Mouse (Mus musculus): ENCODE results near the gene Snrpb2. TPM values are rescaled to one million over a fixed set of nuclear protein-coding genes. Genes with fewer than 3 reads are reported as not detected.

Gene Snrpb2
- total RNA-seq, 2 experiments from 2014 or later, result 16.0 to 20.4 TPM

GRCm38 (mm10) chr2:143041596-143041995 is 21.2 kb upstream of the Snrpb2 start:
- intact Hi-C loops (cut with DNase I), result no loop called here
- Histone ChIP-seq H3K27ac (no peak overlapping the region), H3K4me3 (no peak overlapping the region)
- no peak for DNase-seq
- no peak for TF ChIP-seq CTCF (IDR thresholded peaks at IDR 0.05)

GRCm38 (mm10) chr2:143055251-143055650 is 7.6 kb upstream of the Snrpb2 start:
- Histone ChIP-seq H3K27ac (no peak overlapping the region), H3K4me3 (no peak overlapping the region)
- no peak for TF ChIP-seq CTCF (IDR thresholded peaks at IDR 0.05)
- no peak for DNase-seq
- intact Hi-C loops (cut with DNase I), result no loop called here

DNA sequence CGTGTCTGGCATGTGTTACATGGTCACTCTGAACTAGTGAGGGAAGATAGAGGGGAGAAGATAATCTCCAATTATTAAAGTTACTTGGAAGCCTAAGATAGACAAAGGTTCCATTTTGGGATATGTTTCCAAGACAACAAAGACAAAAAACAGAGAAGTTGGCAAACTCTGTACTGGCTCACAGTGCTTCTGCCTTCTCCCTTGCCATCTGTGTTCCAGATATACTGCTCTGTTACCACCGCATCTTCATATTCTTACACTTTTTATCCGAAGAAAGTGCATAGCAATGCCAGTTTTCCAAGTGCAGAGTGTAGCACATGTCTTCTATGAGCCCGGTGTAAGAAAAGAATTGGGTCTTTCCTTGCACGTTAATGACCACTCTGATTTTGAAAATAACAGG is 6.1 kb upstream of the Snrpb2 start:
- TF ChIP-seq CTCF (IDR thresholded peaks at IDR 0.05), result no peak
- intact Hi-C loops (cut with DNase I), result no loop called here
- H3K4me3 ChIP-seq, result no peak overlapping the region
- no peak for DNase-seq
- H3K27ac ChIP-seq, result no peak overlapping the region

DNA sequence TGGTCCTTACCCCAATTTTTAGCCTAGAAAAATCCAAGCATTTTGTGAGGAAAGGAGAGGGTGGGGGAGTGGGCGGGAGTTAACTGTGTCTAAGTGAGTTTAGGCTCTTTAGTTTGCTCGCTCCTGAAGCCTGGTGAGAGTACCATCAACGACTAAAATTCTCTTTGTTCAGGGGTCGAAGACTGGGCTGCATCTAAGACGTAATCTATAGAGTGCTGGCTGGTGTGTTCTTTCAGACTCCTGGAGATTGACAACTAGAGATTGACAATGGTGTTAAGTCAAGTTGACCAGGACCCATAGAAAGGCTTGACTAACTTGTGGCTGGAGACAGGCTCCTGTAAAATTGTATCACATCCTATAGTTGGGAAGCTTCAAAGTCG is 417 bp upstream of the Snrpb2 start:
- H3K4me3 ChIP-seq, result peak overlapping the region; percentile 80
- H3K27ac ChIP-seq, result peak overlapping the region; percentile 93
- TF ChIP-seq CTCF (IDR thresholded peaks at IDR 0.05), result no peak
- intact Hi-C loops (cut with DNase I), result loop anchor here (5.0 kb wide), 1 partner anchor 155 kb away; no protein-coding TSS in a partner anchor
- DNase-seq, result no peak

DNA sequence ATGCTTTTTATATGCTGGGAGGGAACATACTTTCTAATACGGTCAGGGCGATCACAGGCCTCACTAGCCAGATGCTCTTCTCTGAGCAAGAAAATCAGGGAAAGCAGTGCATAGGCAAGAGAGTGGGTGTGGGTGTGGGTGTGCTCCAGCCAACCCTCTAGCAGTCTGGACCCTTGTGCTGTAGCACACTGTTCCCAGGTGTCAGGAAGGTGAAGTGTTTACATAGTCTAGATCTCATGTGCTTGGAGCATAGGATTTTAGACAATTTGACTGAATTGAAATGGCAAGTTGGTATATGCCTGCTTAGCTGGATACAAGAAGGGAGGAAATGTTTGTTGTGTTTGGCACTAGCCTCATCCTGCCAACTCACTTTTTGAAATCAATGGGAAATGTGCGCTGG is 3.1 kb downstream of the Snrpb2 start:
- TF ChIP-seq CTCF (IDR thresholded peaks at IDR 0.05), result no peak
- H3K27ac ChIP-seq, result no peak overlapping the region
- DNase-seq, result no peak
- intact Hi-C loops (cut with DNase I), result no loop called here
- H3K4me3 ChIP-seq, result no peak overlapping the region

GRCm38 (mm10) chr2:143078198-143078851 is 15.5 kb downstream of the Snrpb2 start, which contains the start of gene Otor:
Gene Otor, plus strand, starts transcription at chr2:143078473.
- no peak for DNase-seq
- TF ChIP-seq CTCF (IDR thresholded peaks at IDR 0.05), result no peak
- no peak within 1 kb of the TSS for H3K27ac ChIP-seq
- no peak within 1 kb of the TSS for H3K4me3 ChIP-seq
- intact Hi-C loops (cut with DNase I), result no loop called here

DNA sequence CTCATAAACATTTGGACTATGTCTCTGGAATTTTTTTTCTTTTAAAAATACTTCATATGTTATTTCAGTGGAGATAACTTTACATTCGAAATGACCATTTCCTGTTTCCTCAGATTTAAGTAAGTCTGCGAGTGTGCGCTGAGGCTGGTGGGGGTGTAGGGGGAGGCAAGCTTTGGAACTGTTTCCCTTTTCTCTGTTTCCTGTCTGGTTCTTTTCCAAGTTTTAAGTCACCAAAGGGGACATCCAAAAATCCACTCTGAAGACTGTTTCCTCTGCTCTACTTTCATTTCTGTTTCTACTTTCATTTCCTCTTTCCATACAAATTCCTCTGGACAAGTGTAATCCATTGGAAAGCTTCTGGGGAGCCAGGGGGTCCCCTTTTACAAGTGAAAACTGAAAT is 18.9 kb downstream of the Snrpb2 start:
- Histone ChIP-seq H3K4me3 (no peak overlapping the region), H3K27ac (no peak overlapping the region)
- no peak for TF ChIP-seq CTCF (IDR thresholded peaks at IDR 0.05)
- DNase-seq, result no peak
- intact Hi-C loops (cut with DNase I), result no loop called here

GRCm38 (mm10) chr2:143084852-143085397 is 22.1 kb downstream of the Snrpb2 start:
- no peak for DNase-seq
- intact Hi-C loops (cut with DNase I), result no loop called here
- Histone ChIP-seq H3K27ac (no peak overlapping the region), H3K4me3 (no peak overlapping the region)
- TF ChIP-seq CTCF (IDR thresholded peaks at IDR 0.05), result no peak

DNA sequence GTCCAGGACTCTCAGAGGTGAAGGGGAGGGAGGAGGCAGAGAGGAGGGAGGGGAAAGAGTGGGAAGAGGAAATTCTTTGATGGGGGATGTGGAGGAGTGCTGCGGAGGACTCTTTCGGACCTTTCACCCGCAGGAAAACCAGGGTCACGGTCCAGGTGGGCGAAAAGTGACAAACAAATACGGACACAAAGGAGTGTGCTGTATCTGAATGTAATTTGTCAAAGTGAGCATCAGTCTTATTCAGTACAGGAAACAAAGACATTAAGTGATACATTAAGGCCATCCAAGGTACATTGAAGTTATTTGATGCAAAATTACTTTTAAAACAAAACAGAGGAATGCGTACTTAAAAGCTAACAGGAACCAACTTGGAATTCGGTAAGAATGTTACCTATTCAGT is 27.0 kb downstream of the Snrpb2 start:
- DNase-seq, result no peak
- intact Hi-C loops (cut with DNase I), result loop anchor here (5.0 to 10.0 kb wide), 2 partner anchors 123 to 225 kb away; no protein-coding TSS in a partner anchor
- TF ChIP-seq CTCF (IDR thresholded peaks at IDR 0.05), result no peak
- Histone ChIP-seq H3K4me3 (no peak overlapping the region), H3K27ac (no peak overlapping the region)

DNA sequence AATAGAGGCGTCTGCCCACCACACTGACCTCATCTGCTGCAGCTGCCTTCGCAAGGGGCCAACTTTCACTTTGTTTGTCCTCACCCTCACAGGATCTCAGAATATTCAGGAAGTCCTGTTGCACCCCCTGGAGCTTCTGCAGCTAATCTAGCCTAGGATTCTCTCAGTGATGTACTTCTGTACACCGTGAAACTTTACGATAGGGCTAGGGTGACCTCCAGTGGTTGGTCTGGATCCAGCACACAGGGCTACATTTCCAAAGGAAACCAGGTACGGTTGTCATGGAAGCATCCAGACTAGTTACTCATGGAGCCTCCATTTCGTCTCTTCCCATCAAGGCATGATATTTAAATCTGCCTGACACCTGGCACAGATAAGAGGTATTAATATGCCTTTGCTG is 30.9 kb downstream of the Snrpb2 start:
- no peak overlapping the region for H3K4me3 ChIP-seq
- H3K27ac ChIP-seq, result no peak overlapping the region
- intact Hi-C loops (cut with DNase I), result loop anchor here (5.0 to 10.0 kb wide), 2 partner anchors 126 to 229 kb away; no protein-coding TSS in a partner anchor
- peak; percentile 34 for DNase-seq
- peak; percentile 71 for TF ChIP-seq CTCF (IDR thresholded peaks at IDR 0.05)

- TF ChIP-seq CTCF (IDR thresholded peaks at IDR 0.05), result no peak
- no peak for DNase-seq
- intact Hi-C loops (cut with DNase I), result loop anchor here (5.0 to 10.0 kb wide), 2 partner anchors 127 to 230 kb away; no protein-coding TSS in a partner anchor
These were observed 31.9 kb downstream of the Snrpb2 start for GRCm38 (mm10) chr2:143094761-143095160.

DNA sequence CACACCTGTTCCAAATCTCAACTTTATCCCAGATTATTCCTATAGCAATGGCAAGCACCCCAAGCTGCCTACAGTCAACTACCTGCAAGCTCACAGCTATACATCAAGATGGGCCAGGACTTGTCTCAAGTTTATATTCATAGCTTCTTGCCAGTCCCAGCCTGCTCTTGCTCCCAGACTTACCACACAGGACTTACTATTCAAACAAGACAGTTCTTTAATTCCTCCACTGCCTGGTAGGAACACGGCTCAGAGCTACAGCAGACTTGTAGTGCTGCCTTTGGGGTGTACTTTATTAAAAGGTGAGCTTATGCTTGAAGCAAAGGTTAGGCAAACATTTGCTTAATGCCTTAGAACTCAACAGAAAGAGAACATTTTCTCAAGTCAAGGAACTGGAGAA is 34.3 kb downstream of the Snrpb2 start:
- H3K4me3 ChIP-seq, result no peak overlapping the region
- intact Hi-C loops (cut with DNase I), result loop anchor here (10.0 kb wide), 1 partner anchor 232 kb away; no protein-coding TSS in a partner anchor
- no peak for DNase-seq
- TF ChIP-seq CTCF (IDR thresholded peaks at IDR 0.05), result no peak
- no peak overlapping the region for H3K27ac ChIP-seq

More at GRCm38 (mm10) chr2:143094761-143095160, 31.9 kb downstream of the Snrpb2 start:
- H3K27ac ChIP-seq, result no peak overlapping the region
- no peak overlapping the region for H3K4me3 ChIP-seq

DNA sequence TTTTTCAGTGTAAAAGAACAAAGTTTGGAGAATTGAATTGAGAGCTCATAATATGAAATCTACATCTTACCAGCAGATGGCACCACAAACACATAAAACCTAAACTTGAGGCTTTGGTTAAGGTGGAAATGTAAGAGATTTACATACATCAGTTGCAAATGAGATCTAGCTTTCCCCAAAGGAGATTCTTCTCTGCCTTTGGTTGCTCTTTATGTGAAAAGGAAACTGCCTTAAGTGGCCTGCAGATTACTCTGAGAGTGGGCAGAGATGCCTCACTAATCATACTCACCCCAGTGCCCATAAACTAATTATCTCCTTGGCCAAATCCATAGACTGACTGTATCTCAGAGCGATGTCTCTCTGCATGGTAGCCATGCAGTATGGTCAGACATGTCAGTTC is 51.0 kb downstream of the Snrpb2 start:
- no peak overlapping the region for H3K27ac ChIP-seq
- H3K4me3 ChIP-seq, result no peak overlapping the region
- TF ChIP-seq CTCF (IDR thresholded peaks at IDR 0.05), result peak; percentile 44
- intact Hi-C loops (cut with DNase I), result loop anchor here (2.0 kb wide), 1 partner anchor 663 kb away; no protein-coding TSS in a partner anchor
- no peak for DNase-seq

Measured in gastrocnemius, adult 2 months (tissue).